Mouse (Mus musculus) G1E (cell line): ENCODE measurements at regions not wholly inside any gene's neighbourhood (a gene's known extent, or its start where the extent isn't known, plus 50 kb on each side); places are given as distances from the start of the nearest gene placed in this dataset.

ENCODE experiments used
- ATAC-seq: 2 replicates; pipeline ENCODE4 v1.8.0; 2016; ENCODE audit warnings: mild to moderate bottlenecking; ENCODE audit not compliant: insufficient number of reproducible peaks, poor library complexity, low FRiP score, severe bottlenecking; ENCODE audit errors: extremely low read depth
- DNase-seq: peaks from one replicate; pipeline ENCODE4 v3.0.0; 2012; ENCODE audit warnings: low spot score
- H3K27me3 ChIP-seq: 2 replicates; pipeline ENCODE4 v1.6.1; 2012; ENCODE audit warnings: mild to moderate bottlenecking, low read length, inconsistent platforms; ENCODE audit not compliant: insufficient read depth
- H3K36me3 ChIP-seq: replicated peaks from 2 replicates; pipeline ENCODE3; 2012; ENCODE audit warnings: mild to moderate bottlenecking, inconsistent platforms
- H3K4me1 ChIP-seq: 2 replicates; pipeline ENCODE4 v1.6.1; 2012; ENCODE audit warnings: low read depth, low read length, inconsistent platforms, mixed read lengths; ENCODE audit not compliant: insufficient read depth
- H3K4me3 ChIP-seq: 2 replicates; pipeline ENCODE4 v1.5.1; 2012; ENCODE audit warnings: low read depth, mild to moderate bottlenecking, inconsistent platforms, low read length, moderate library complexity, mixed read lengths
- H3K9me3 ChIP-seq: replicated peaks from 2 replicates; pipeline ENCODE4 v1.6.1; 2012; ENCODE audit warnings: inconsistent platforms
- CTCF ChIP-seq: IDR thresholded peaks from 2 replicates; pipeline ENCODE4 v1.5.1; 2012; ENCODE audit warnings: low read depth, low read length, inconsistent platforms, mixed read lengths
- GATA1 ChIP-seq: IDR thresholded peaks from 2 replicates; pipeline ENCODE4 v1.6.1; 2012; ENCODE audit warnings: borderline replicate concordance, low read length, inconsistent platforms, mixed read lengths
- GATA2 ChIP-seq: IDR thresholded peaks from 2 replicates; pipeline ENCODE4 v1.6.1; 2012; ENCODE audit warnings: low read depth, low read length, inconsistent platforms, borderline replicate concordance
- POLR2AphosphoS5 ChIP-seq: IDR thresholded peaks from 2 replicates; pipeline ENCODE4 v1.6.1; 2012; ENCODE audit warnings: low read depth, low read length, inconsistent platforms; ENCODE audit not compliant: insufficient replicate concordance
- TAL1 ChIP-seq: conservative IDR thresholded peaks from 2 replicates; pipeline ENCODE4 v1.6.1; 2012; ENCODE audit warnings: low read depth, low read length, inconsistent platforms, mixed read lengths

GRCm38 (mm10) chr9:116283790-116284526 lies 108.8 kb upstream of the Tgfbr2 start:
- Histone ChIP-seq H3K4me3 (no peak overlapping the region), H3K27me3 (no peaks in the 10 kb centered on the region), H3K4me1 (no peaks in the 10 kb centered on the region), H3K36me3 (no peaks in the 10 kb centered on the region), H3K9me3 (peaks cover 46% of the 10 kb centered on the region)
- no peak for TF ChIP-seq POLR2AphosphoS5
- no peak for TF ChIP-seq GATA2
- no peak for TF ChIP-seq GATA1
- no peak for TF ChIP-seq TAL1
- no peak for TF ChIP-seq CTCF
- DNase-seq (no peak), ATAC-seq (no peak)

- TF ChIP-seq GATA1: no peak
- no peak for TF ChIP-seq GATA2
- no peak for TF ChIP-seq TAL1
- no peak for TF ChIP-seq POLR2AphosphoS5
- no peak for TF ChIP-seq CTCF
- ATAC-seq (no peak), DNase-seq (no peak)
- H3K27me3 ChIP-seq: no peaks in the 10 kb centered on the region
- no peaks in the 10 kb centered on the region for H3K36me3 ChIP-seq
- H3K9me3 ChIP-seq: peaks cover 35% of the 10 kb centered on the region
- H3K4me1 ChIP-seq: no peaks in the 10 kb centered on the region
- H3K4me3 ChIP-seq: no peak overlapping the region
These were observed 106.5 kb upstream of the Tgfbr2 start for GRCm38 (mm10) chr9:116281654-116282053.

- H3K36me3 ChIP-seq: no peaks in the 10 kb centered on the region
- H3K9me3 ChIP-seq: peaks cover 40% of the 10 kb centered on the region
- ATAC-seq (no peak), DNase-seq (no peak)
- no peaks in the 10 kb centered on the region for H3K27me3 ChIP-seq
- no peaks in the 10 kb centered on the region for H3K4me1 ChIP-seq
- TF ChIP-seq GATA1 (no peak), POLR2AphosphoS5 (no peak), TAL1 (no peak), GATA2 (no peak), CTCF (no peak)
- H3K4me3 ChIP-seq: no peak overlapping the region
These were observed 105.0 kb upstream of the Tgfbr2 start for GRCm38 (mm10) chr9:116280146-116280545.

DNA sequence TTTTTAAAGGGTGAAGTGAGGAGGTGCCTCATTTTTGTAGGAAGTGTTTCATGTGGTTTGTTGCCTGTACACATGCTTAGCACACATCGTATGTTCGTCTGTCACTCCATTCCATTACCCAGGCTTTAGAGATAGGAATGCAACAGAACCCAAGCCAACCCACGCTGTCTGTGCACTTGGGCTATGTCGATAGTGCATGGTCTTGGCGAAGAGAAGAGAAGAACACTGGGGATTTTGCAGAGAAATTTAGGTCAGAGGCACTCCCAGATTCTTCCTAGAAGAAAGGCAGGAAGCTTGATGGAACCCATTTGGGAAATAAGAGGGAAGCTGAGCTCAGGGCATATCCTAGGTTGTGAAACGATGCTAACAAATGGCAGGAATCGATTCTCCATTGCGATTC lies 103.7 kb upstream of the Tgfbr2 start:
- TF ChIP-seq GATA2 (no peak), POLR2AphosphoS5 (no peak), CTCF (no peak), TAL1 (no peak), GATA1 (no peak)
- ATAC-seq: no peak
- no peak for DNase-seq
- Histone ChIP-seq H3K9me3 (peaks cover 37% of the 10 kb centered on the region), H3K4me3 (no peak overlapping the region), H3K27me3 (no peaks in the 10 kb centered on the region), H3K36me3 (no peaks in the 10 kb centered on the region), H3K4me1 (no peaks in the 10 kb centered on the region)

GRCm38 (mm10) chr9:116277736-116278135 lies 102.6 kb upstream of the Tgfbr2 start:
- DNase-seq (no peak), ATAC-seq (no peak)
- H3K27me3 ChIP-seq: no peaks in the 10 kb centered on the region
- no peaks in the 10 kb centered on the region for H3K4me1 ChIP-seq
- H3K36me3 ChIP-seq: no peaks in the 10 kb centered on the region
- H3K4me3 ChIP-seq: no peak overlapping the region
- H3K9me3 ChIP-seq: peaks cover 42% of the 10 kb centered on the region
- no peak for TF ChIP-seq CTCF
- no peak for TF ChIP-seq POLR2AphosphoS5
- no peak for TF ChIP-seq TAL1
- no peak for TF ChIP-seq GATA1
- TF ChIP-seq GATA2: no peak

- no peak for TF ChIP-seq GATA2
- TF ChIP-seq CTCF: no peak
- no peak for TF ChIP-seq GATA1
- TF ChIP-seq TAL1: no peak
- TF ChIP-seq POLR2AphosphoS5: no peak
These were observed 101.0 kb upstream of the Tgfbr2 start for GRCm38 (mm10) chr9:116276141-116276540.

More at GRCm38 (mm10) chr9:116276141-116276540, 101.0 kb upstream of the Tgfbr2 start:
- ATAC-seq (no peak), DNase-seq (no peak)
- no peaks in the 10 kb centered on the region for H3K27me3 ChIP-seq
- H3K9me3 ChIP-seq: peaks cover 39% of the 10 kb centered on the region
- H3K4me3 ChIP-seq: no peak overlapping the region
- H3K36me3 ChIP-seq: no peaks in the 10 kb centered on the region
- H3K4me1 ChIP-seq: no peaks in the 10 kb centered on the region
